Mouse (Mus musculus): ENCODE measurements around the gene Lsamp. TPM values are rescaled to one million over a fixed set of nuclear protein-coding genes. Genes with fewer than 3 reads are reported as not detected.

Gene Lsamp
- polyA plus RNA-seq, 1 experiment from 2014 or later, result not detected

GRCm38 (mm10) chr16:41745037-41745436, 1760.9 kb downstream of the Lsamp start:
- no peaks in the 10 kb centered on the region for H3K79me2 ChIP-seq (ENCODE audit: inconsistent target)

GRCm38 (mm10) chr16:41746235-41746911, 1762.2 kb downstream of the Lsamp start:
- Histone ChIP-seq H3K4me3 (ENCODE audit: inconsistent target) (no peak overlapping the region), H3K27ac (no peak overlapping the region)
- 88% methylated on average over 11 of the region's 11 CpGs for WGBS (ENCODE audit: missing documents)

More at GRCm38 (mm10) chr16:41745037-41745436, 1760.9 kb downstream of the Lsamp start:
- no peak overlapping the region for H3K27ac ChIP-seq
- H3K4me3 ChIP-seq (ENCODE audit: inconsistent target), result no peak overlapping the region
- WGBS (ENCODE audit: missing documents), result 65% methylated on average over 4 of the region's 4 CpGs
- no peaks in the 10 kb centered on the region for H3K36me3 ChIP-seq (ENCODE audit: inconsistent target)

GRCm38 (mm10) chr16:41747874-41748273, 1763.7 kb downstream of the Lsamp start:
- no peak overlapping the region for H3K4me3 ChIP-seq (ENCODE audit: inconsistent target)
- H3K36me3 ChIP-seq (ENCODE audit: inconsistent target), result no peaks in the 10 kb centered on the region
- no peaks in the 10 kb centered on the region for H3K79me2 ChIP-seq (ENCODE audit: inconsistent target)
- no peak overlapping the region for H3K27ac ChIP-seq
- 86% methylated on average over 2 of the region's 2 CpGs for WGBS (ENCODE audit: missing documents)

More at GRCm38 (mm10) chr16:41746235-41746911, 1762.2 kb downstream of the Lsamp start:
- no peaks in the 10 kb centered on the region for H3K36me3 ChIP-seq (ENCODE audit: inconsistent target)
- H3K79me2 ChIP-seq (ENCODE audit: inconsistent target), result no peaks in the 10 kb centered on the region

GRCm38 (mm10) chr16:41748759-41749158, 1764.6 kb downstream of the Lsamp start:
- H3K27ac ChIP-seq, result no peak overlapping the region
- WGBS (ENCODE audit: missing documents), result 91% methylated on average over 2 of the region's 2 CpGs
- H3K4me3 ChIP-seq (ENCODE audit: inconsistent target), result no peak overlapping the region
- no peaks in the 10 kb centered on the region for H3K79me2 ChIP-seq (ENCODE audit: inconsistent target)
- H3K36me3 ChIP-seq (ENCODE audit: inconsistent target), result no peaks in the 10 kb centered on the region

GRCm38 (mm10) chr16:41764285-41764684, 1780.1 kb downstream of the Lsamp start:
- H3K27ac ChIP-seq, result no peak overlapping the region
- WGBS (ENCODE audit: missing documents), result 75% methylated on average over 6 of the region's 6 CpGs
- H3K4me3 ChIP-seq (ENCODE audit: inconsistent target), result no peak overlapping the region
- H3K79me2 ChIP-seq (ENCODE audit: inconsistent target), result no peaks in the 10 kb centered on the region
- H3K36me3 ChIP-seq (ENCODE audit: inconsistent target), result no peaks in the 10 kb centered on the region

- 74% methylated on average over 4 of the region's 4 CpGs for WGBS (ENCODE audit: missing documents)
- H3K36me3 ChIP-seq (ENCODE audit: inconsistent target), result no peaks in the 10 kb centered on the region
- no peaks in the 10 kb centered on the region for H3K79me2 ChIP-seq (ENCODE audit: inconsistent target)
- H3K27ac ChIP-seq, result no peak overlapping the region
- H3K4me3 ChIP-seq (ENCODE audit: inconsistent target), result no peak overlapping the region
These were observed 1787.4 kb downstream of the Lsamp start for GRCm38 (mm10) chr16:41771427-41772125.

GRCm38 (mm10) chr16:41777586-41777985, 1793.4 kb downstream of the Lsamp start:
- Histone ChIP-seq H3K4me3 (ENCODE audit: inconsistent target) (no peak overlapping the region), H3K36me3 (ENCODE audit: inconsistent target) (no peaks in the 10 kb centered on the region), H3K79me2 (ENCODE audit: inconsistent target) (no peaks in the 10 kb centered on the region), H3K27ac (no peak overlapping the region)
- 91% methylated on average over 1 of the region's 1 CpGs for WGBS (ENCODE audit: missing documents)

GRCm38 (mm10) chr16:41785600-41785999, 1801.4 kb downstream of the Lsamp start:
- whole genome bisulfite sequencing (ENCODE audit: missing documents), result 66% methylated on average over 2 of the region's 2 CpGs
- H3K4me3 ChIP-seq (ENCODE audit: inconsistent target), result no peak overlapping the region
- no peak overlapping the region for H3K27ac ChIP-seq
- no peaks in the 10 kb centered on the region for H3K79me2 ChIP-seq (ENCODE audit: inconsistent target)
- no peaks in the 10 kb centered on the region for H3K36me3 ChIP-seq (ENCODE audit: inconsistent target)

- no peaks in the 10 kb centered on the region for H3K36me3 ChIP-seq (ENCODE audit: inconsistent target)
- 81% methylated on average over 3 of the region's 3 CpGs for WGBS (ENCODE audit: missing documents)
- no peaks in the 10 kb centered on the region for H3K79me2 ChIP-seq (ENCODE audit: inconsistent target)
- no peak overlapping the region for H3K27ac ChIP-seq
- H3K4me3 ChIP-seq (ENCODE audit: inconsistent target), result no peak overlapping the region
These were observed 1802.5 kb downstream of the Lsamp start for GRCm38 (mm10) chr16:41786704-41787103.

- no peak overlapping the region for H3K4me3 ChIP-seq (ENCODE audit: inconsistent target)
- H3K27ac ChIP-seq, result no peak overlapping the region
- H3K36me3 ChIP-seq (ENCODE audit: inconsistent target), result no peaks in the 10 kb centered on the region
- H3K79me2 ChIP-seq (ENCODE audit: inconsistent target), result no peaks in the 10 kb centered on the region
- 54% methylated on average over 1 of the region's 1 CpGs for WGBS (ENCODE audit: missing documents)
These were observed 1803.0 kb downstream of the Lsamp start for GRCm38 (mm10) chr16:41787146-41787545.

- no peaks in the 10 kb centered on the region for H3K36me3 ChIP-seq (ENCODE audit: inconsistent target)
- H3K4me3 ChIP-seq (ENCODE audit: inconsistent target), result no peak overlapping the region
- no peak overlapping the region for H3K27ac ChIP-seq
- WGBS (ENCODE audit: missing documents), result 70% methylated on average over 2 of the region's 2 CpGs
- H3K79me2 ChIP-seq (ENCODE audit: inconsistent target), result no peaks in the 10 kb centered on the region
These were observed 1805.9 kb downstream of the Lsamp start for GRCm38 (mm10) chr16:41790016-41790415.

GRCm38 (mm10) chr16:41820369-41820768, 1836.2 kb downstream of the Lsamp start:
- Histone ChIP-seq H3K27ac (no peak overlapping the region), H3K4me3 (ENCODE audit: inconsistent target) (no peak overlapping the region), H3K79me2 (ENCODE audit: inconsistent target) (no peaks in the 10 kb centered on the region), H3K36me3 (ENCODE audit: inconsistent target) (no peaks in the 10 kb centered on the region)
- WGBS (ENCODE audit: missing documents), result 86% methylated on average over 6 of the region's 6 CpGs

- no peaks in the 10 kb centered on the region for H3K36me3 ChIP-seq (ENCODE audit: inconsistent target)
- H3K79me2 ChIP-seq (ENCODE audit: inconsistent target), result no peaks in the 10 kb centered on the region
- 57% methylated on average over 5 of the region's 5 CpGs for WGBS (ENCODE audit: missing documents)
- H3K4me3 ChIP-seq (ENCODE audit: inconsistent target), result no peak overlapping the region
- H3K27ac ChIP-seq, result no peak overlapping the region
These were observed 1842.9 kb downstream of the Lsamp start for GRCm38 (mm10) chr16:41826899-41827604.

GRCm38 (mm10) chr16:41827605-41827948, 1843.4 kb downstream of the Lsamp start:
- no peak overlapping the region for H3K4me3 ChIP-seq (ENCODE audit: inconsistent target)
- no peak overlapping the region for H3K27ac ChIP-seq
- 73% methylated on average over 3 of the region's 3 CpGs for whole genome bisulfite sequencing (ENCODE audit: missing documents)
- H3K79me2 ChIP-seq (ENCODE audit: inconsistent target), result no peaks in the 10 kb centered on the region
- H3K36me3 ChIP-seq (ENCODE audit: inconsistent target), result no peaks in the 10 kb centered on the region

GRCm38 (mm10) chr16:41834637-41835036, 1850.5 kb downstream of the Lsamp start:
- Histone ChIP-seq H3K4me3 (ENCODE audit: inconsistent target) (no peak overlapping the region), H3K36me3 (ENCODE audit: inconsistent target) (no peaks in the 10 kb centered on the region), H3K27ac (no peak overlapping the region), H3K79me2 (ENCODE audit: inconsistent target) (no peaks in the 10 kb centered on the region)
- 86% methylated on average over 3 of the region's 3 CpGs for WGBS (ENCODE audit: missing documents)

Data from macrophage (primary cell).